8 mouse cellular contexts compared by ENCODE assay signal in the genomic region with DNA sequence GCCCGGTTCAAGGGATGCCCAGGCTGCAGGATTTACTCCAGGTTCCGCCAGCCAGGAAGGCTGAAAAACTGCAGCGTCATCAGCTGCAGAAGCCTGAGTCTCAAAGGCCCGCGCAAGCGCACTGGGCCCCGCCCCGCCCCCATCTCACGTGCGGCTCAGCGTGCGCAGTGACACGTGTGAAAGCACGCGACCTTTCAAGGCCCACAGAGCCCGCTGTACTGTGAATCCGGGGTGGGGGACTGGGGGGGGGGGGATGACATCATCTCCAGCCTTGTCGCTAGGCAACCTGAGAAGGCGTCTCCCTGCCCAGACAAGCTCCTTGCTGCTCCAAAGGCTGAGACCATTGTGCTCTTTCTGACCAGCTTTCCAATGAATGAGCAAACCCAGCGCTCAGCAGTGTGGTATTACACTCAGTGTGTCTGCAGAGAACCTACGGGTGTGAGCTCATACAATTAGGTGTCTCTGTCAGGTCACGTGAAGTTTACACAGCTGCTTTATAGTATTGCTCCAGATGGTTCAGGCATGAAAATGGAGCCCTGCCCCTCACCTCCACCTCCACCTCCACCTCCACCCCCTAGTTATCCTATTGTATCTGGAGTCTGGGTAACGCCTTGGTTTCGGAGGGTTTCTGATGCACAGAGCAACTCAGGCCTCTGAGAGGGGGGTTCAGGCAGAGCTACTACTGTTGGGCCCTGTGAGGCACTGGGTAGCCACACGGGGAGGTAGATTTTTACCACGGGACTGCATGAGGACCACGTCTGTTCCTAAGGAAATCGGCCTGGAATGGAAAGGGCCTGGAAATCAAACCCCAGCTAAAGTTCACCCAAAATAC. TPM values are rescaled to one million over a fixed set of nuclear protein-coding genes. Genes with fewer than 3 reads are reported as not detected.
A peak's percentile ranks its signal among the peaks of the same experiment; 100 is the strongest.
DNase-seq lines count a peak whose midpoint lies in the region; ATAC-seq lines count a peak whose summit lies in the region.

No protein-coding gene starts in this region.

- H3K9me3 ChIP-seq in megakaryocyte, embryonic 14.5 days: no peaks in the 10 kb centered on the region

- intact Hi-C loops in gastrocnemius, postnatal 14 days (cut with DNase I; ENCODE audit: low total_unique reads): no loop called here

- H3K4me1 ChIP-seq in megakaryocyte, embryonic 14.5 days: peaks cover 71% of the 10 kb centered on the region

- no peaks in the 10 kb centered on the region for H3K27me3 ChIP-seq in megakaryocyte, embryonic 14.5 days (replicated peaks)

- peaks cover 52% of the 10 kb centered on the region for H3K36me3 ChIP-seq in megakaryocyte, embryonic 14.5 days (replicated peaks; ENCODE audit: low read length)

- H3K4me3 ChIP-seq in megakaryocyte, embryonic 14.5 days (replicated peaks): peak overlapping the region; percentile 47

- peak; percentile 89 for DNase-seq in adipocyte (ENCODE audit: low spot score)
- peak; percentile 93 for DNase-seq in embryo, embryonic 10 days (ENCODE audit: low spot score)
- peak; percentile 93 for DNase-seq in gastrocnemius, postnatal 14 days
- DNase-seq in left cerebral cortex, adult 9 months (ENCODE audit: low spot score in 2 of 2): peak; percentile 97 to 100
- peak; percentile 97 to 100 for DNase-seq in right cerebral cortex, adult 2 months (ENCODE audit: low spot score in 2 of 2)
- peak; percentile 95 for DNase-seq in urinary bladder, postnatal 14 days (ENCODE audit: low spot score)

- peak; percentile 67 for ATAC-seq in inflammation-experienced regulatory T-cells, adult 6 months

RNA-seq across cellular contexts. Expression of a gene that starts 9.4 kb away (rescaled TPM):
- total RNA-seq in gastrocnemius, postnatal 14 days (2021): 10 to 100 TPM; 29.8 to 41.7 TPM
- polyA plus RNA-seq in inflammation-experienced regulatory T-cells, adult 6 months (2017; shearing (Covaris generic)): under 1 TPM; 0.11 to 0.44 (median 0.35) TPM
- 4.1 and 8.5 TPM in 2 replicates for polyA plus RNA-seq in megakaryocyte, embryonic 14.5 days (2012; ENCODE audit: insufficient read depth, low replicate concordance)

Comparison
In these comparisons a context has a peak if more than half of its experiments do, and no peak if none do; other contexts are left out.
1. Peak in every context shown above with its lines: DNase-seq, ATAC-seq and H3K4me3 ChIP-seq.